Mouse (Mus musculus) kidney, embryonic 14.5 days (tissue): Measurements from ENCODE around the gene Rcn2. TPM values are rescaled to one million over a fixed set of nuclear protein-coding genes. Genes with fewer than 3 reads are reported as not detected.
"Not testable (repeated sequence)": the region's sequence is repeated elsewhere in the genome, so short reads cannot be mapped to it uniquely, and the experiment has no call there.

Experiments used
- ATAC-seq: fragments of 200-750 bp; cut with Nextera tagmentation; 2 replicates; pipeline ENCODE4 v1.8.0; 2017; ENCODE audit warnings: moderate number of reproducible peaks, mild to moderate bottlenecking, moderate TSS enrichment, moderate library complexity; ENCODE audit not compliant: low FRiP score, low TSS enrichment
- H3K27ac ChIP-seq: fragments of 300-500 bp; sonication (generic); 2 replicates; pipeline ENCODE4 v1.5.1; 2014; ENCODE audit warnings: low read depth, mild to moderate bottlenecking, low read length, moderate library complexity, mixed read lengths
- H3K27me3 ChIP-seq: fragments of 300-500 bp; sonication (generic); 2 replicates; pipeline ENCODE4 v1.6.1; 2014; ENCODE audit warnings: mild to moderate bottlenecking, low read length; ENCODE audit not compliant: control insufficient read depth, insufficient read depth
- H3K36me3 ChIP-seq: fragments of 300-500 bp; sonication (generic); 2 replicates; pipeline ENCODE4 v1.6.1; 2014; ENCODE audit warnings: low read length, mixed read lengths; ENCODE audit not compliant: control insufficient read depth, insufficient read depth
- H3K4me1 ChIP-seq: fragments of 300-500 bp; sonication (generic); 2 replicates; pipeline ENCODE4 v1.6.1; 2014; ENCODE audit warnings: low read length, mixed read lengths; ENCODE audit not compliant: control insufficient read depth, insufficient read depth
- H3K4me2 ChIP-seq: fragments of 300-500 bp; sonication (generic); replicated peaks from 2 replicates; pipeline ENCODE4 v1.6.1; 2014; ENCODE audit warnings: low read depth, mild to moderate bottlenecking, low read length
- H3K4me3 ChIP-seq: fragments of 300-500 bp; sonication (generic); 2 replicates; pipeline ENCODE4 v1.5.1; 2014; ENCODE audit warnings: mild to moderate bottlenecking, low read length
- H3K9ac ChIP-seq: fragments of 300-500 bp; sonication (generic); 2 replicates; pipeline ENCODE4 v1.6.1; 2014; ENCODE audit warnings: low read depth, mild to moderate bottlenecking, low read length, moderate library complexity
- H3K9me3 ChIP-seq: fragments of 300-500 bp; sonication (generic); 2 replicates; pipeline ENCODE4 v1.6.1; 2016; ENCODE audit warnings: low read length; ENCODE audit not compliant: control insufficient read depth
- WGBS: fragments of 180-500 bp; shearing (Covaris S2); extraction: QIAGEN DNeasy Blood & Tissue Kit; methylation state at CpG from one replicate; pipeline ENCODE4 v1.1.7; 2014; 5-methylcytosine and 5-hydroxymethylcytosine counted together
- polyA plus RNA-seq: library from polyadenylated mRNA; unstranded; fragments of >200 nt; fragmentation: Nextera tagmentation; extraction: Ambion mirVana; gene quantifications from 2 replicates; pipeline ENCODE4 v1.2.1, GENCODE M21; 2014

Rcn2 gene
- polyA plus RNA-seq: 278 and 283 TPM in 2 replicates

GRCm38 (mm10) chr9:56041372-56042180, at the start of gene Rcn2:
TSS of gene Rcn2 (plus strand) at chr9:56041845.
- WGBS: under 1% methylated on average over 48 of the region's 49 CpGs
- Histone ChIP-seq H3K27ac (peak within 1 kb of the TSS; percentile 96), H3K36me3 (peaks cover 20% of the 10 kb centered on the region; the same call in 1 of the 2 replicates), H3K9me3 (no peaks in the 10 kb centered on the region), H3K4me1 (peaks cover 12% of the 10 kb centered on the region; the same call in 1 of the 2 replicates), H3K9ac (peak within 1 kb of the TSS; percentile 96), H3K4me3 (peak within 1 kb of the TSS; percentile 80), H3K4me2 (peak within 1 kb of the TSS; percentile 63), H3K27me3 (no peaks in the 10 kb centered on the region)
- ATAC-seq: peak; percentile 100

- not testable (repeated sequence) for H3K27ac ChIP-seq, H3K9ac ChIP-seq, H3K4me3 ChIP-seq, H3K4me2 ChIP-seq, ATAC-seq, H3K36me3 ChIP-seq, H3K27me3 ChIP-seq, H3K9me3 ChIP-seq, H3K4me1 ChIP-seq
- WGBS: no CpG with 5 or more reads among the region's 2 CpGs
Measured at GRCm38 (mm10) chr9:56004679-56005078, 37.0 kb upstream of the Rcn2 start.

- Histone ChIP-seq H3K27me3 (no peaks in the 10 kb centered on the region), H3K9me3 (no peaks in the 10 kb centered on the region), H3K4me1 (no peaks in the 10 kb centered on the region), H3K4me3 (no peak within 1 kb of the TSS), H3K4me2 (no peak within 1 kb of the TSS), H3K36me3 (no peaks in the 10 kb centered on the region), H3K27ac (no peak within 1 kb of the TSS), H3K9ac (no peak within 1 kb of the TSS)
- 81% methylated on average over 4 of the region's 4 CpGs for WGBS
- no peak for ATAC-seq
Measured at GRCm38 (mm10) chr9:56010450-56010849, 31.2 kb upstream of the Rcn2 start, which contains the start of gene 4930563M21Rik. TSS of gene 4930563M21Rik (minus strand) at chr9:56010550.

GRCm38 (mm10) chr9:56024772-56025171, 16.9 kb upstream of the Rcn2 start:
- H3K4me3 ChIP-seq: no peak overlapping the region
- no peak overlapping the region for H3K4me2 ChIP-seq
- no peaks in the 10 kb centered on the region for H3K36me3 ChIP-seq
- H3K9ac ChIP-seq: no peak overlapping the region
- H3K9me3 ChIP-seq: no peaks in the 10 kb centered on the region
- WGBS: 53% methylated on average over 2 of the region's 2 CpGs
- no peak for ATAC-seq
- H3K27me3 ChIP-seq: no peaks in the 10 kb centered on the region
- H3K27ac ChIP-seq: no peak overlapping the region
- no peaks in the 10 kb centered on the region for H3K4me1 ChIP-seq

- no peaks in the 10 kb centered on the region for H3K9me3 ChIP-seq
- H3K27ac ChIP-seq: no peak overlapping the region
- H3K9ac ChIP-seq: no peak overlapping the region
- no peaks in the 10 kb centered on the region for H3K4me1 ChIP-seq
- H3K4me2 ChIP-seq: no peak overlapping the region
- H3K4me3 ChIP-seq: no peak overlapping the region
- 88% methylated on average over 16 of the region's 16 CpGs for WGBS
- H3K36me3 ChIP-seq: no peaks in the 10 kb centered on the region
- ATAC-seq: no peak
- no peaks in the 10 kb centered on the region for H3K27me3 ChIP-seq
Measured at GRCm38 (mm10) chr9:56027292-56027691, 14.4 kb upstream of the Rcn2 start.

GRCm38 (mm10) chr9:56032219-56032618, 9.4 kb upstream of the Rcn2 start:
- Histone ChIP-seq H3K27me3 (no peaks in the 10 kb centered on the region), H3K4me3 (no peak overlapping the region), H3K9me3 (no peaks in the 10 kb centered on the region), H3K4me1 (no peaks in the 10 kb centered on the region), H3K9ac (no peak overlapping the region), H3K36me3 (no peaks in the 10 kb centered on the region), H3K4me2 (no peak overlapping the region), H3K27ac (no peak overlapping the region)
- no peak for ATAC-seq
- 74% methylated on average over 3 of the region's 3 CpGs for whole genome bisulfite sequencing

GRCm38 (mm10) chr9:56042181-56042621, 556 bp downstream of the Rcn2 start:
- 0 out of 2 replicates have a peak, but pooled peaks have one; percentile 81 for ATAC-seq
- peak overlapping the region; percentile 96 for H3K27ac ChIP-seq
- under 1% methylated on average over 16 of the region's 16 CpGs for WGBS
- H3K27me3 ChIP-seq: no peaks in the 10 kb centered on the region
- peaks cover 20% of the 10 kb centered on the region; the same call in 1 of the 2 replicates for H3K36me3 ChIP-seq
- peaks cover 12% of the 10 kb centered on the region; the same call in 1 of the 2 replicates for H3K4me1 ChIP-seq
- peak overlapping the region; percentile 63 for H3K4me2 ChIP-seq
- H3K9ac ChIP-seq: peak overlapping the region; percentile 96
- peak overlapping the region; percentile 80 for H3K4me3 ChIP-seq
- no peaks in the 10 kb centered on the region for H3K9me3 ChIP-seq

- Histone ChIP-seq H3K9me3 (no peaks in the 10 kb centered on the region), H3K4me3 (no peak overlapping the region), H3K9ac (no peak overlapping the region), H3K4me1 (no peaks in the 10 kb centered on the region), H3K36me3 (peaks cover 53% of the 10 kb centered on the region), H3K27ac (no peak overlapping the region), H3K27me3 (no peaks in the 10 kb centered on the region), H3K4me2 (no peak overlapping the region)
- WGBS: 63% methylated on average over 3 of the region's 3 CpGs
- no peak for ATAC-seq
Measured at GRCm38 (mm10) chr9:56053796-56054195, 12.2 kb downstream of the Rcn2 start.

- Histone ChIP-seq H3K4me2 (no peak overlapping the region), H3K4me1 (no peaks in the 10 kb centered on the region), H3K27me3 (no peaks in the 10 kb centered on the region), H3K36me3 (peaks cover 70% of the 10 kb centered on the region), H3K4me3 (no peak overlapping the region), H3K9me3 (no peaks in the 10 kb centered on the region), H3K9ac (no peak overlapping the region), H3K27ac (no peak overlapping the region)
- WGBS: 97% methylated on average over 6 of the region's 6 CpGs
- ATAC-seq: no peak
Measured at GRCm38 (mm10) chr9:56056147-56056546, 14.5 kb downstream of the Rcn2 start.
